Mouse (Mus musculus) cerebellum, adult 2 months (tissue): Measurements from ENCODE around the gene Ncs1. TPM values are rescaled to one million over a fixed set of nuclear protein-coding genes. Genes with fewer than 3 reads are reported as not detected.

Experiments used
- DNase-seq, 2 experiments: peaks; one replicate each; pipeline ENCODE4 v3.0.0; 2021
- H3K27ac ChIP-seq: fragments of 200-500 bp; 2 replicates; pipeline ENCODE4 v1.5.1; 2012; ENCODE audit warnings: low read length, control low read depth, inconsistent platforms; ENCODE audit not compliant: insufficient read depth
- H3K27me3 ChIP-seq: fragments of 200-500 bp; 2 replicates; pipeline ENCODE4 v1.6.1; 2012; ENCODE audit warnings: inconsistent platforms, mild to moderate bottlenecking, low read length, moderate library complexity; ENCODE audit not compliant: control insufficient read depth, insufficient read depth
- H3K4me1 ChIP-seq: fragments of 200-500 bp; 2 replicates; pipeline ENCODE4 v1.6.1; 2011; ENCODE audit warnings: low read length; ENCODE audit not compliant: control insufficient read depth, insufficient read depth
- H3K4me3 ChIP-seq: fragments of 200-500 bp; replicated peaks from 2 replicates; pipeline ENCODE3; 2011; ENCODE audit warnings: mild to moderate bottlenecking, low read depth, low read length, control low read depth; ENCODE audit not compliant: insufficient read depth
- CTCF ChIP-seq: fragments of 200-500 bp; IDR thresholded peaks from 2 replicates; pipeline ENCODE4 v1.5.1; 2011; ENCODE audit warnings: low read depth, mild to moderate bottlenecking, control low read depth, low read length, moderate library complexity, borderline replicate concordance; ENCODE audit not compliant: insufficient read depth
- POLR2A ChIP-seq: fragments of 200-500 bp; IDR thresholded peaks from 2 replicates; pipeline ENCODE4 v1.6.1; 2011; ENCODE audit warnings: low read length, control low read depth, borderline replicate concordance; ENCODE audit not compliant: insufficient read depth
- WGBS: fragments of 180-500 bp; shearing (Covaris S2); methylation state at CpG from one replicate; pipeline ENCODE4 v1.1.7; 2018; 5-methylcytosine and 5-hydroxymethylcytosine counted together
- polyA plus RNA-seq: library from polyadenylated mRNA; depleted of rRNA; stranded (reverse); fragments of >200 nt; gene quantifications from 2 replicates; pipeline ENCODE4 v1.2.3, GENCODE M21; 2012

The Ncs1 gene
- polyA plus RNA-seq, 1 experiment: 126 TPM

- 45% methylated on average over 7 of the region's 7 CpGs for WGBS
- peak; percentile 54 to 62 for DNase-seq
- Histone ChIP-seq H3K27me3 (no peaks in the 10 kb centered on the region), H3K4me3 (no peak overlapping the region), H3K4me1 (peaks cover 36% of the 10 kb centered on the region), H3K27ac (0 out of 2 replicates have a peak overlapping the region, but pooled peaks have one; percentile 3)
- TF ChIP-seq POLR2A (no peak), CTCF (peak; percentile 68)
These were observed 36.6 kb downstream of the Ncs1 start for GRCm38 (mm10) chr2:31282266-31282665.

DNA sequence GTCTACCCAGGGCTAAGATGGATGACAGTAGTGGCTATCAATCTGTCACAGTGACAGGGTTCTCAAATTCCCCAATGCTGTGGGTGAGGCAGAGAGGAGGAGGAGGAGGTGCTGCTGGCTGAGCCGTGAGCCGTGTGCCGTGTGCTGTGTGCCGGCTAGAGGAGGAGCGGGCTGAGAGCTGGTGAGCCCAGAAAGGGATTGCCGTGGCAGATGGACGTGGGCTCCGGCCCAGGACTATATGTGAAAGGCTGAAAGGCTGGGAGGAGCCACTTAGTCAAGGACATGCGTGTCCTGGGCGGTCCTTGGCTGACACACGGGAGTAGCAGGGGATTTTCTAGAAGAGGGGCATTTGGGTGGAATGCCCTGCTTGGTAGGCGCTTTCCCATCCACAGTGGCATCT, 37.3 kb downstream of the Ncs1 start:
- Histone ChIP-seq H3K4me1 (peaks cover 30% of the 10 kb centered on the region), H3K27ac (0 out of 2 replicates have a peak overlapping the region, but pooled peaks have one; percentile 3), H3K27me3 (no peaks in the 10 kb centered on the region), H3K4me3 (no peak overlapping the region)
- WGBS: 41% methylated on average over 12 of the region's 12 CpGs
- no peak for TF ChIP-seq CTCF
- no peak for TF ChIP-seq POLR2A
- peak in 1 of 2 experiments; percentile 18 for DNase-seq

DNA sequence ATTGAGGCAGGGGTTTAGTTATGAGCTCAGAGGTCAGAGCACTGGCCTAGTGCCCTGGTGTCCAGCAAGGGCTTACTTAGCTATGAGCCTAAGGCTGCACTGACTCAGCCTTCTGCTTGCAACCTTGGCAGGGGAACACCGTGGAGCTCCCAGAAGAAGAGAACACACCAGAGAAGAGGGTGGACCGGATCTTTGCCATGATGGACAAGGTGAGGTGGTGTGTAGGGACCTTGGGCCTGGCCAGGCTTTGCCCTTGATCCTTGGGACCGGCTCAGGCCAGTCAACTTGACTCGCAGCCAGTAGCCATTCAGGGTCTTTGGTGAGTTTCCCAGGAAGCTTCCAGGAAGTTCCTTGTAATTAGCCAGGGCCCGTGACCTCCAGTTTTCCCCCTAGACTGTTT, 38.9 kb downstream of the Ncs1 start:
- peaks cover 24% of the 10 kb centered on the region for H3K4me1 ChIP-seq
- H3K4me3 ChIP-seq: no peak overlapping the region
- DNase-seq: no peak
- H3K27me3 ChIP-seq: no peaks in the 10 kb centered on the region
- 85% methylated on average over 5 of the region's 5 CpGs for WGBS
- TF ChIP-seq POLR2A: no peak
- H3K27ac ChIP-seq: no peak overlapping the region

- peak; percentile 57 to 75 for DNase-seq
- H3K27ac ChIP-seq: no peak overlapping the region
- no peaks in the 10 kb centered on the region for H3K4me1 ChIP-seq
- 9% methylated on average over 6 of the region's 6 CpGs for WGBS
- peak; percentile 99 for TF ChIP-seq CTCF
- no peak for TF ChIP-seq POLR2A
- no peak overlapping the region for H3K4me3 ChIP-seq
- no peaks in the 10 kb centered on the region for H3K27me3 ChIP-seq
These were observed 45.8 kb downstream of the Ncs1 start for GRCm38 (mm10) chr2:31291421-31291820.

DNA sequence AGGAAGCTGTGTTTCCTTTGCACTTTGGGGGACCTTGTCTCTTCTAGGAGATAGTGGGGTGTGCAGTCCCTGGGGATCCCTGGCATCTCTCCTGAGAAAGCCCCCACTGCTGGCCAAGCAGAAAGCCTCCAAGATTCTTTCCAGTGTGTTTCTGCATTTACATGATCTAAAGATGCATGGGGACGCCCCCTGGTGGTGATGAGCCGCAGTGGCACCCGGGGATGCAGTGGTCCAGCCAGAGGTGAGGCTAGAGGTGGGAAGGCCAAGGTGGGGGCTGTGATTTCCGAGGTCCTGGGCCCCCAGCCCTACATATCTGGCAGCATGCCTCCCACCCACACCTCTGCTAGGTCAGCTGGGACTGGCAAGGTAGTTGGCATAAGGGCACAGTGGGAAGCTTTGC, 49.4 kb downstream of the Ncs1 start:
- Histone ChIP-seq H3K4me3 (no peak overlapping the region), H3K27ac (no peak overlapping the region), H3K27me3 (no peaks in the 10 kb centered on the region), H3K4me1 (no peaks in the 10 kb centered on the region)
- WGBS: 3% methylated on average over 4 of the region's 4 CpGs
- no peak for TF ChIP-seq POLR2A
- TF ChIP-seq CTCF: peak; percentile 90
- DNase-seq: peak; percentile 67 to 82

DNA sequence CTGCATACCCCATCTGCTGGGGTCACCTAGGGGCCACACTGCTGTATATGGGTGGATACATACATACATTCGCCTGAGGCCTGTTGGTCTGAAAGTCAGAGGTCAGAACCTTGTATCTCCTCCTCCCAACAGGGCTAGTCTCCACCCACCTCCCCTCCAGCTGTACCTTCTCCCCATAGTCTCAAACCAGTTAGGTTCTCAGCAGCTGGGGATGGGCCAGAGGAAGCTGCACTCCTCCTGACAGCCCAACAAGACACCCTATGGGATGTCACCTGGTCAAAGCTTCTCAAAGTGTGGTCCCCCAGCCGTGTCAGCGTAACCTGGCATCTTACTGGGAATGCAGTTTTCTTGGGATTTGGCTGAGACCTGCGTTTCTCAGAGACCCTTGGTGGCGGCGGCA, 50.8 kb downstream of the Ncs1 start:
- DNase-seq: no peak
- Histone ChIP-seq H3K27me3 (no peaks in the 10 kb centered on the region), H3K4me1 (no peaks in the 10 kb centered on the region), H3K27ac (no peak overlapping the region), H3K4me3 (no peak overlapping the region)
- WGBS: 84% methylated on average over 6 of the region's 6 CpGs
- no peak for TF ChIP-seq CTCF
- TF ChIP-seq POLR2A: no peak

GRCm38 (mm10) chr2:31297602-31298268, 52.1 kb downstream of the Ncs1 start:
- Histone ChIP-seq H3K27ac (no peak overlapping the region), H3K4me1 (no peaks in the 10 kb centered on the region), H3K4me3 (peak overlapping the region; percentile 77), H3K27me3 (no peaks in the 10 kb centered on the region)
- peak; percentile 51 to 56 for DNase-seq
- 2% methylated on average over 17 of the region's 17 CpGs for WGBS
- TF ChIP-seq CTCF (no peak), POLR2A (no peak)

- Histone ChIP-seq H3K4me1 (no peaks in the 10 kb centered on the region), H3K27ac (no peak overlapping the region), H3K27me3 (no peaks in the 10 kb centered on the region), H3K4me3 (no peak overlapping the region)
- 48% methylated on average over 4 of the region's 4 CpGs for WGBS
- TF ChIP-seq POLR2A (no peak), CTCF (no peak)
- DNase-seq: no peak
These were observed 53.2 kb downstream of the Ncs1 start for GRCm38 (mm10) chr2:31298814-31299213.
